Mouse (Mus musculus) adipocyte (in vitro differentiated cells): ENCODE measurements around the gene Arhgap31.
A peak's percentile ranks its signal among the peaks of the same experiment; 100 is the strongest.

Experiments
- DNase-seq: peaks from one replicate; pipeline ENCODE4 v3.0.0-alpha.2; 2016; ENCODE audit warnings: low spot score

Arhgap31 gene

DNA sequence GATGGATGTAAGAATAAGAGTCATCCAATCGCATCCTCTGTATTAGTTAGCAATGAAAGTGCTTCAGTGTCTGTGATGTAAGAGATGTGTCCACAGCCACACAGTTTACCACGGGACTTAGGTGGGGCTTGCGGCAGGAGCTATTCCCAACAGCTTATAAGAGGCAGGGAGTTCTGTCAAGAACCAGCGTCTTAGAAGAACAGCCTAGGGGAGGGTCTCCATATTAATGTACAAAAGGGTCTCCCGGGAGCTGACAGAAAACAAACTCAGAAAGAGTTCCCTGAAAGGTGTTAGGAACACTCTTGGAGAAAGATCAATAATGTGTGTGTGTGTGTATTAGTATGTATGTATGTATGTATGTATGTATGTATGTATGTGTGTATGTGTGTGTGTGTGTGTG is 60.4 kb downstream of the Arhgap31 start:
- DNase-seq = no peak

DNA sequence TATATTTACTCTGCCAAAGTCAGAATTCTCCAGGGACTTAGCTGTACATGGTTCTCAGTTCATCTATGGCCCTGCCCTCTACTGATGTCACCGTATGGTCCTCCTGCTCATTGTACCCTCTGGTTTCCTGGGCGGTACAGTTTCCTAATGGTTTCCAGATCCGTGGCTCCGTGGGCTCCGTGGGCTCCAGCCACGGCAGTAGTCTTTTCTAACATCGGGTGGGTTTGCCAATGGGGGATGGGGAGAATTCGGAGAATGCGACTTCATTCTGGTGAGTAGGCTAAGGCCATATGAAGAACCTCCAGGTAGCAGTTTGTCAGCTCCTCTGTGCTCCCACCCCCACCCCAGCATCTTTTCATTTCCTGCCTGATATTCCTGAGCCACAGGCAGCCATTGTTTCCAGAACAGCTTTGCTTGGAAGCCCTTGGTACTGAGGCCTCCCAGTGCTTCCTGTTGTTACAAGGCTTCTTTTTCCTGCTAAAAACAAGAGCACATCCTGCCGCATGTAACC is 61.3 kb downstream of the Arhgap31 start:
- DNase-seq = no peak

DNA sequence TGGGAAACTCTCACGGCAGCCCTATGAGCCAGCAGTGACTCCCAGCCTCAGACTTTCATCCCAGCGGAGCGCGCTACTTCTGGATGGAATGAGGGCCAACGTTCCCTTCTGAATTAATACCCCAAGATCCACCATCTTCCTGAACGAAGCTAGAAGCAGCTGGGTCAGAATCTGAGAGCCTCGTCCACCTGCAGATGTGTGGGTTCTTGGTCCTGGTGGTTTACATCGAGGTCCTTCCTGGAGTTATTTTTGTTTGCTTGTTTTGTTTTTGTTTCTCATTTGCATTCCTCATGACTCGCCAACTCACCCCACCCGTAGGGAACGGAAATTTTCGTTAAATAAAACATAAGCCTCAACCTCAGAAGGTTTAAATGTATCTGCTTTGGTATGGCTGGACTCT is 61.8 kb downstream of the Arhgap31 start:
- no peak for DNase-seq

DNA sequence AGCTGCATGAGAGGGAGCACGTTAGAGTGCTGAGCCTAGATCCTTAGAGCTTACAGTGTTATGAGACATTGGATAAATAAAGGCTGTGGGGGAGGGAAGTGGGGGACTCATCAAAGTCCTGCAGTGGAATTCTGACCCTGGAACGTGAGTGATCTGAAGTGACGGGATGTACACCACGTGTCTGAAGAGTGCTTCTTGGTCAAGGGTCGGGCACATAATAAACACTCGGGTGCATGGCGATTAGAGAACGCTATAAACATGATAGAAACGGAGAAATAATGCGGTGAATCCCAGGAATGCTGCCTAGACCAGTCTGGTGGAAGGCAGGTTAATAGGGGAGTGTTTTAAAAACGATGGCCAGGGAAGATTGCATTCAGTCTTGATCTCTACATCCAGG is 63.6 kb downstream of the Arhgap31 start:
- DNase-seq = no peak

DNA sequence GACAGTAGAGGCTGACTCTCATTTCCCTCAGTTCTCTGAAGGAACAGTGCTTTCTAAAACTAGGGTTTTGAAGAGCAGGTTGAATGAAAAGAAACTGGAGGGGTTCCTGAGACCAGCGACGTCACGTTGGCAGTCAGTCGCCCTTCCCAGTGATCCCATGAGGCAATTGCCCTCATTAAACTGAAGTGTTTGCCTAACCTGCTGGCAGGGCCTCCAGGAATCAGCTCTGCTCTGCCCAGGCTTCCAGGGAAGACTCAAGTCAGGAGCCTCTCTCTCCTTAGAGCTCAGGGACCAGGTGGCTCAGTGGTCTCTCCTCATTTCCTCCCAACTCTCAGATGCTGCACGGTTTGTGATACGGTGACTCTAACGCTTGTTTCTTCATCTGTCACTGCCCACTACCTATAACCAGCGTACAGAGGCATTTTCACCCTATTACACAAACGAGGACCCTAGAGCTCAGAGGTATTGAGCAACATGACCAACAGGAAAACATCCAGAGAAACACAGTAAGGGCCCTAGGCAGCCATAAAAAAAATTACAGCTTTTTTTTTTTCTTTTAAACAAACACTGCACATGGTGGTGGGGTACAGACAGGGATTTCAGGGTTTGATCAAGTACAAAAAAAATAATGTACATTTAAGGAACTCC is 64.2 kb downstream of the Arhgap31 start:
- DNase-seq = peak; percentile 39

DNA sequence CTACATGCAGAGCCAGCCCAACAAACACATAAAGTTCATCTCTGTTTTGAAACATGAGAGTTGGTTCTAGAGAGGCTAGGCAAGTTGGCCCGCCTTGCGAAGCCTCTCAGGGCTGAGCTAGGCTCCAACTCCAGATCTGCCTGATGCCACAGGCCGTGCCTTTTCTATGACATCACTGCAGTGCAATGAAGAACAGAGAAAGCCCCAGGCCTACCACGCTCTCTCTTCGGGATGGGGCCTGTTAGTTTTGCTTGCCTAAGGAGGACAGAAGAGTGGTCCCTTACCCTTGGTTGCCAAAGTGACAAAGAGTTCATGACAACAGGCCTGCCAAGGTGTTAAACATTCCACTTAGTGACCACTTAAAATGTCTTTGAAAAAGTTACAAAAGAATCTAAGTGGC is 64.9 kb downstream of the Arhgap31 start:
- DNase-seq = no peak

DNA sequence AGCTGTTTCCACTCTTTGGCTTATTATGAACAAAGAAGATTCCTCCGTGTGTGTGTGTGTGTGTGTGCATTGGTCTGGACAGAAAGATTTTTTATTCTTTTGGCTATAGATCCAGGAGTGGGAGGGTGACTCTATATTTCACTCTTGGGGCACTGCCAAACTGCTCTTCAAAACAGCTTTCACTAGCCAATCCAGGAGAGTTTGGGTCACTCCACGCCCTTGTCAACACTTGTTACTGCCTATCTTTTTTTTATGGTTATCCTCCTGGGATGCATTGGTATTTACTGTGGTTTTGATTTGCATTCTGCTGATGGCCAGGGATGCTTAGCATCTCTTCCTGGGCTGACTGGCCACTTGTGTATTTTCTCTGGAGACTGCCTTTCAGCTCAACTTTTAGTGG is 68.6 kb downstream of the Arhgap31 start:
- DNase-seq = no peak

DNA sequence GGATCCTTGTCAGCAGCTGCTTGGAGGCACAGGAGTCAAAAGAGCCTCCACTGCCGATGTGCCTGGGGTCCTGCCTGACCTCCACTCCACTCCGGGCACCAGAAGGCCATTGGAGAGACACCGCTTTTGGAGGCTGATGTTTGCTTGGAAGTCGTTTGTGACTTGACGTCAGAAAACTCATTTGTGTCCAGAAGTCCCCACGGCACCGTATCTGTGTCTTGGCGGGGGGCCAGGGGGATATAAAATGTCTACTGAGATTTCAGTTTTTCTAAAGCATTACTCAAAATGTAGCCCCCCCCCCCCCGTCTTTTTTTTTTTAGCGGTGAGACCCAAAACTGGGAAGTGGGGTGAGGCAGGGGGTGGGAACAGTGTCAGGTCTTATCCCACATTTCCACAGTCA is 76.0 kb downstream of the Arhgap31 start:
- no peak for DNase-seq

DNA sequence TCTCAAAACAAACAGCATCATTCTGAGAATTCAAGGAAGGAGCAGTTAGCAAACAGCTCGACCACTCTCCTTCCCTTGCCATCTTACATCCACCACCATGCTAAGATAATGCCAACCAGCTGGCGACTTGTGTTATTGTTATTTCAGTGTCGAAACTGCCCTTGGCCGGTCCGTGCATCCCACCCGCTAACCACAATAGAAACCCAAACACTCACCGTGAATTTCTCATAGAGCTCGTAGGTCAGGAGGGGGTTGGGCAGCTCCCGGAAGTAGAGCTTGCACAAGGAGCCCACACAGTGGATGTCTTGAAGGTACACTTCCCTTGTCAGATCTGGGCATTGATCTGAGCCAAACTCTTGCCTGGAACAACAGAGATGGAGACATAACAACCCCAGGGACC is 76.4 kb downstream of the Arhgap31 start:
- DNase-seq = no peak

DNA sequence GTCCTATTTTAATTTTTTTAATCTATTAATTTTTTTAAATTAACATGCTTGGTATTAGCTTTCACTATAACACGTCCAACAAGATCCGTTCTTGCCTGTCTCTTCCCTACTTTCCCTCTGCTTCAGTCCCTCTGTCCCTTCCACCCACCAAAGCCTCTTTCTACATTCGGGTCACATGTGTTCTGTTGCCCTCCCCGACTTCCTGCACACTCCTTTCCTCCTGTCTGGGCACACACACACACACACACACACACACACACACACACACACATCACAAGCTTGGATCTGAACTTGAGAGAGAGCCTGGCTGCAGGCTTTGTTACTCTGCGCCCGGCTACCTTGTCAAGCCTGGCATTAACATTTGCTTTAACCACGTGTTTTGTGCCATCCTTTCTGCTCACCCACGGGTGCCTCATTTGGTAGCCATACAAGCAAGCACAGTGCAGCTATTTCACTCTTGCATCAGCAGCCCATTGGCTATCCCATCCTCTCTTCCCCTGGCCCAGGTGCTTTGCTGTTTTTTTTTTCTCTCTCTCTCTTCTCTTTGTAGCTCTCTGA is 77.2 kb downstream of the Arhgap31 start:
- no peak for DNase-seq

DNA sequence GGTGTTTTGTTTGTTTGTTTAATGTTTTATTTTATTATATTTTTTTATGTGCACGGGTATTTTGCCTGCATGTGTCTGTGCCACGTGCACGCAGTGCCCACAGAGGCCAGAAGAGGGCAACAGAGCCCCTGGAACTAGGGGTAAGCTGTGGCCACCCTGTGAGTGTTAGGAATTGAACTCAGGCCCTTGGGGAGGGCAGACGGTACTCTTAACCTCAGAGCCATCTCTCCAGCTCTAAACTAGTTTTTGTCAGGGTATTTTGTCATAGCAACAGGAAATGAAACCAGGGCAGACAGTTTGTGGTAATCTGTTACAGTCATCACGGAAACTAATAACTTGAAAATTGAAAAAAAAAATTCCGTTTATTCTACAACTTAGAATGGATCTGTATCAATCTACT is 80.9 kb downstream of the Arhgap31 start:
- DNase-seq = peak; percentile 56

DNA sequence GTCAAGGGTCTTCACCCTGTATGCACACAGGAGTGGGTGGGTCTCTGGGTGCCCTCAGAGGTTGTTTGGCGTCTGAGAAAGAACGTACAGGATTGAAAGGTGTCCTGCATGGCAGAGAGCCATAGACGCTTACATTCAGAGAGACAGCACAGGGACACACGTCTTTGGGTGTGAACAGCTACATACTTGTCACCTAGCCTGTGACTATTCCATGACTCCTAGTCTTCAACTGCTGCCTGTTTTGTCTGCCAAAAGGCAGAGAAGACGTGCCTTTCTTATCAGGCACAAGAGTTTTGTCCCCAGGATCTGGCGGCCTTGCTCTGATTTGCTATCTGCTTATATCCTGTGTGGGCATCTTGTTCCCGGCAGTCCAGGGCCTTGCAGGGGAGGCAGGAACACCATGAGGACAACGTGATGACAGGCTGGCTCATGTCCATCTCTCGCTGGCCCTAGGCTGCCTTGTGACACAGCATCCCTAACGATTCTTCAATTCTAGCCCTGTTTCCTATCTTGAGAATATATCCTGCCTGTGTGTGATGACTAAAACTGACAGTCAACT is 87.2 kb downstream of the Arhgap31 start:
- DNase-seq = no peak

DNA sequence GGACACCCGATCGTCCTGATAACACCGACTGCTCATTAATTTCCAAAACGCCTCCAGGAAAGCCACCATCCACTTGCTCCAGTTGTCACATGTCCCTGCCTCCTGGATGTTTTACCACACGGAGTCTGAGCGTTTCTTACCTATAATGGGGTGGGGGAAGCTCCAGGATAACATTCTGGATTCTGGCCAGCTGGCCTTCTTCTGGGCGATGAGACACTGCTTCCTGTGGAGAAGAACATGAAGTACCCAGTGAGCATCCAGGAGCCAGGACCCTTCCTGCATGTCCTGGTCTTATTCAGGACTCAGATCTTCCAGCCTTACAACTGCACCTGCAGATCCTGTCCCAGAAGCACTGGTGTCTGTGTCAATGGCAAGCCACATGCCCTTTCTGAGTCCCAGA is 87.7 kb downstream of the Arhgap31 start:
- no peak for DNase-seq

DNA sequence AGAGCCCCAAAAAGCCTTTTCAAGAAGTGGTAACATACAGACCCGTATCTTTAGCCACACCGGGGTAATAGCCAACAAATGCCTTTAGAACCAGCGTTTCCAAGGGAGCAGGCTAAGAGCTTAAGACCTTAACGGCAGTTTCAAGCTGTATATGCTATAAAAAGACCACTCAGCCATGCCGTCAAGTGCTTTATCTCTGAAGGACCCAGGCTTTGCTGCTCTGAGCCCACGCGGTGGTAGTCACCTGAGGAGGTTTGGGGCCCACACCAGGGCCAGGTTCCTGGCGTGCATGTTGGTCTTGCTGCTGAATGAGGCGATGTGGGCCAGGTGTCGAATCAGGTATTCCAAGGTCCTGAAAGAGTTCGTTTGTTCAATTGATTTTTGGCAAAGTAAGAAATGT is 88.8 kb downstream of the Arhgap31 start:
- DNase-seq = no peak

DNA sequence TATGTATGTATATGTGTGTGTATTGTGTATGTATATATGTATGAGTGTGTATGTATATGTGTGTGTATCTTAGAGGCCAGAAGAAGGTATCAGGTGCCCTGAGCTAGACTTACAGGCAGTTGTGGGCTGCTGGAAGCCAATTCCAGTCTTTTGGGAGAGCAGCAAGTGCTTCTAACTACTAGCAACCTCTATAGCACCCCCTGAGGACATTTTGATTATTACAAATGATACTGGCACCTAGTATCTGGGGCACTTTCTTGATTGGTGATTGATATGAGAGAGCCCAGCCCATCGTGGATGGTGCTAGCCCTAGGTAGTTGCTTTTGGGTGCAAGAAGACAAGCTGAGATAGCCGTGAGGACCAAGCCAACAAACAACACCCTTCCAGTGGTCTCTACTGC is 90.8 kb downstream of the Arhgap31 start:
- peak; percentile 33 for DNase-seq

DNA sequence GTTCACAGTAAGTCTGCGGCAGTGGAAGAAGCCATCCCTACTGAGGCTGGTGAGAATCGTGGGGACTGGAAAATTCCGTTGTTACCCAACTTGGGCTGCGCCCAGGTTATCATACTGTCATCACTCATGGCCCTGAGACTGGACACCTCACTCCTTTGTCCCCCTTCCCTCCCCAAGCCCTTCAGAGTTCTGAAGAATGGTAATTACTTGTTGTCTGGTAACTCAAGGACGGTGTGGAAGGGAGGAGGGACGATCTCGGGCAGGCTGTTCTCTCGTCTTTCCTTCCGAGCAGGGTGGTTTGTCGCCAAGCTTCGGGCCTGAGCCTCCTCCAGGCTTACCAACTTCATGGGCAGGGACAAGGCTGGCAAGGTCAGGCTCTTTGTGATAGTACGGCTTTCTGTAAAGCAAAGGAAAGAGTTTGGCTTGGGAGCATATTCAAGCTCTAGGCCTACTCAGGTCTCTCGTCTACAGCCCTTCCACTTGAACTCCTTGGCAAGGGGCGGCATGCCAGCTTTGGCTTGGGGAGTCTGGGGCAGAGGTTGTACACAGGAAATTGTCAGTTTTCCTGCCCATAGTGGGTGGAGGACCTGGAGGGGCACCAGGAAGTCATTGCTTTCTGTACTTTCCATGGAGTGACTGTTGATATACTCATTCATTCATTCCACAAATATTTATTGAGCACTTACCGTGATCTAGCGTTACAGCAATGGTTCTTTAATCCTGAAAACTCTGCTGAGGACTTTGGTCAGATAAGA is 92.2 kb downstream of the Arhgap31 start:
- peak; percentile 72 for DNase-seq

DNA sequence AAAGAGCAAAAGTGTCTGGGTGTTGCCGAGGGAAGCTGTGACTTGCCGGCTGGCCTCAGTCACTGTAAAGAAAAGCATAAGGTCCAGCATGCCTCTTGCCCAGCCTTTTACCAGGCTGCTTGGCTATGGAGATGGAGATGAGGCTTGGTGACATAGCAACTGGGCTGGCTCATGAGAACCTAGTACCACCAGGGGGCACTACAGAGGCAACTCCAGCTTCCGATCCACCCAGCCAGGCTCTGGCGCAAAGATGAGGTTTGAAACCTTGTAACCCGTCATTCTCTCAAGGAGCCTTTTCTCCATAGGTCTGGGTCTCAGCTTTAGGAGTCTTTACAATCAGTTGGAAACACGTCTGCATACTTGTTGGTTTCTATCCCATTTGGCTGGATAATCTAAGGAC is 94.0 kb downstream of the Arhgap31 start:
- DNase-seq = peak; percentile 62

DNA sequence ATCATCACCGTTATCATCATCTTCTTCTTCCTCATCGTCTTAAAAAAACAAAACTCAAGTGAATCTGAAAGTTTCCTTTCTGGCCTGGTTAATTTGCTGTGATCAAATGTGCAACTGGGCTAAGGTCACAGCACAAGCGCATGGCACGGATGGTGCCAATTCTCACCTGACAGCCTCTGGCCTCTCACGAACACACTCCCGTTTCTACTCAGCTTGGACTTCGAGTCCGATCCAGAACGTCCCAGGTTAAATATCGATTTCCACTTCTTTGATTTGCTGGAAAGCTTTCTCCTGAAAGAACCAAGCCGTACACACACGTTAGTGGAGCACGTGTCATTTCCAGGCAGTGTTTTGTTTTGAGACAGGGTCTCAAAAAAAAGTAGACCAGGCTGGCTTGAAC is 95.1 kb downstream of the Arhgap31 start:
- DNase-seq = no peak

DNA sequence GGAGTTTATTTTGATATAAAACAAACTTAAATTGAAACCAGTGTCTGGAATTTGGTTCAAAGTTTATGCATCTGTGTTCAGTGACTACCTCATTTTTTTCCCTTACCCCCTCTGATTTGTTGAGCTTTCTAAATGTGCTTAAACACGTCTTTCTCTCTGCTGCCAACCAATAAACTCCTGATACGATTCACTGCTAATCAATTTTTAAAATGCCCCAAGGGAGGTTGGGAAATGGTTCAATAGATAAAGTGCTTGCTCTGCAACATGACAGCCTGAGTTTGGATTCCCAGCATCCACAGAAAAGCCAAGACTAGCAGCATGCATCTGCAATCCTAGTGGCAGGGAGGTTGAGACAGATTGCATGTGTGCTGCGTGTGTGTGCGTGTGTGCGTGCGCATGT is 99.4 kb downstream of the Arhgap31 start:
- no peak for DNase-seq

DNA sequence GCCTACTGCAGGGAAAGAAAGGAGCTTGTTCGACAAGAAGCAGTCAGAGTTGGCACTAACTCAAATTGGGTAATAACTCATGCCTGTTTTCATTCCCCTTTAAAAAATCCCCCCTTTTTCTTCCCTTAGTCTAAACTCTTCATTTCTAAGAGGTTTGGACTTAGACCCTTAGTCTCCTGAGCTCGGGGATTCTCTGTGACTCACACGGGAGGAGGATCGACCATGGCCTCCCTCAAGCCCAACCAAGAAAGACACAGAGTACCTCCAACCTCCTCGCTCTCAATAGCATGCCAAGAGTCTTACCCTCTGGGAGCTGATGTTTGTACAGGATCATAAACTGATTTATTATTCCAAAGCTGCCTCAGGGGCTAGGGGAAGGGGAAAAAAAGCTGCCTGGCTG is 100.4 kb downstream of the Arhgap31 start:
- DNase-seq = peak; percentile 80

DNA sequence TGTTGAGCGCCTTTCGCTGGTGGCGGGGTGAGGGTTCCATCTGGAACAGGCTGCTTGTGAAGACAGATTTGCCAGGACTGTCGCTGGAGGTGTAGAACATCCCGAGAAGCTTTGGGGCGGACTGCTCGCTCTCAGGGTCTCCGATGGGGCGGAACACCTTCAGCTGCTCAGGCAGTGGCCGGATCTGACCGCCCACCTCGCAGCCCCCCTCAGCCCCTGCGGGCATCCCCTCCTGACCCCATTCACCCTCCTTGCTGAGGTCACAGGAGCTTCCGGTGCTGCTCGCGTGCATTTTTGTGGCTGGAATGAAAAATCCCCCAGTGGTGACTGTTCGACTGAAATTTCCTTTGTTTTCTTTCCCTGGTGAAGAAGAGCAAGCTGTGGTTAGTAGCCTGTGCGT is 104.0 kb downstream of the Arhgap31 start:
- no peak for DNase-seq

DNA sequence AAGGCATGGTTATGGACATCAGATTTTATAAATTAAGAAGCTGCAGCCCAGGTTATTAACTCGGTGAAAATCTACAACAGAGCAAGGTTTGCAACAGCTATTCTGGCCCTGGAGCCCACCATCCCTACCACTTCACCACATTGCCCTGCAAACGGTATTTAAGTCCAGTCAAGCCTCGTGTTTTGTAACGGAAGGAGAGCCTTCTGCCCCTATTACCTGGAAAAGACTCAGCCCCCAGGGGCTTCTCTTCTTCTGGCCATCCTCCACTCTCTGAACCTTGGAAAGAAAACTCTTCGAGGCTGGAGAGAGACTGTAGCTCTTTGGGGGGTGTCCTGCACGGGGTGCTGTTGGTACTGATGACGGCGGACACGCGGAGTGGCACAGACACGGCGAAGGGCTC is 104.4 kb downstream of the Arhgap31 start:
- DNase-seq = no peak

DNA sequence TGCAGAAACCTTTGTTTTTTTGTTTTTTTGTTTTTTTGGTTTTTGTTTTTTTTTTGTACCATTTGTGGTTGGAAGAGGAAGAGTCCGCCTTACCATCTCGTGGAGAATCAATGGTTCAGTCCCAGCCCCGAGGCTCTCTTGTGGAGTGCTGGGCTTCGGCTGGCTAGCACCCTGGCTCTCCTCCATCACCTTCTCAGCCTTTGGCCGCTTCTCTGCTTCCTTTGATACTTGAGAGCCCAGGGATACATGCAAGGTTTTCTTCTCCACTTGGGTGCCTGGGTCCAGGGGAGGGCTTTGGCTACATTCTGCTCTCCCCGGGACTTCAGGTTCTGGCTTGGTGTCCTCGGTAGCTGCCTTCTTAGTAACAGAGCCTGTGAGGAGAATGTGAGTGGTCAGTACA is 106.6 kb downstream of the Arhgap31 start:
- no peak for DNase-seq
